Mouse (Mus musculus) macrophage (primary cell): Measurements from ENCODE around the gene Mybpc1. TPM values are rescaled to one million over a fixed set of nuclear protein-coding genes. Genes with fewer than 3 reads are reported as not detected.
"Not testable (repeated sequence)": the region's sequence is repeated elsewhere in the genome, so short reads cannot be mapped to it uniquely, and the experiment has no call there.

Experiments used
- H3K27ac ChIP-seq: fragments of 350-480 bp; formaldehyde crosslinking; 2 replicates; pipeline ENCODE4 v1.9.0; 2021
- H3K36me3 ChIP-seq: fragments of 350-480 bp; formaldehyde crosslinking; 2 replicates; pipeline ENCODE4 v1.9.0; 2021; ENCODE audit errors: inconsistent target
- H3K4me3 ChIP-seq: fragments of 350-480 bp; formaldehyde crosslinking; 2 replicates; pipeline ENCODE4 v1.9.0; 2021; ENCODE audit errors: inconsistent target
- H3K79me2 ChIP-seq: fragments of 350-480 bp; formaldehyde crosslinking; 2 replicates; pipeline ENCODE4 v1.9.0; 2021; ENCODE audit errors: inconsistent target
- WGBS: methylation state at CpG from one replicate; pipeline ENCODE4 v1.1.7; 2026; ENCODE audit warnings: inconsistent platforms; ENCODE audit not compliant: missing documents; 5-methylcytosine and 5-hydroxymethylcytosine counted together
- polyA plus RNA-seq: library from polyadenylated mRNA; stranded (reverse); fragments of 250-400 nt; gene quantifications from 3 replicates; pipeline ENCODE4 v1.2.4, GENCODE M21; 2018; ENCODE audit warnings: inconsistent platforms

Gene Mybpc1
- polyA plus RNA-seq, 1 experiment from 2014 or later: not detected

DNA sequence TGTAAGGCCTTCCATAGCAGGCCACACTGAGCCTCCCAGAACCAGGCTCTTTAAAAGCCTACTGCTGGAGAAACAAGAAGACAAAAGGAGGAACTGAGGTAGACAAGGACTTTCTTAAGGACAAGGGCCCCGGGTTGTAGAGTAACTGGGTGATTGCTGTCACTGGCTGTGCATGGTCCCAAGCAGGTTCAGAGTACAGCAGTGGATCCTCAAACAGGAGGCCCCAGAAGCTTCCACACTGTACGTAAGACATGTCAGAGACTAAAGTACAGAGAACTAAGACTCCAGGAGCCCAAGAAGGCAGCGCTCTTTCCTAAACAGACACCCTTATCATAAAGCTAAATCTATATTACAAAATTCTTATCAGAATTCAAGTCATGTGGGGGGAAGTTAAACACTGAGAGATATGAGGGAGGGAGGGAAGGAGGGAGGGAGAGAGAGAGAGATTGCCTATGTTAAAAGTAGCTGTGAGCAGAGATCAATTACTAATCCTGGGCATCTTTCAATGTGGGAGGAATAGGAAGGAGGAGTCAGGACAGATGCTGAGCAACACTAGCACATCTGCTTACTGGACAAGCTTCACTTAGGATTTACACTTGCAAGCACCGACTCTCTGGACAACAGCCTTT, 109.9 kb downstream of the Mybpc1 start:
- WGBS: 67% methylated on average over 4 of the region's 4 CpGs
- Histone ChIP-seq H3K27ac (no peak overlapping the region), H3K36me3 (no peaks in the 10 kb centered on the region), H3K79me2 (no peaks in the 10 kb centered on the region), H3K4me3 (no peak overlapping the region)

DNA sequence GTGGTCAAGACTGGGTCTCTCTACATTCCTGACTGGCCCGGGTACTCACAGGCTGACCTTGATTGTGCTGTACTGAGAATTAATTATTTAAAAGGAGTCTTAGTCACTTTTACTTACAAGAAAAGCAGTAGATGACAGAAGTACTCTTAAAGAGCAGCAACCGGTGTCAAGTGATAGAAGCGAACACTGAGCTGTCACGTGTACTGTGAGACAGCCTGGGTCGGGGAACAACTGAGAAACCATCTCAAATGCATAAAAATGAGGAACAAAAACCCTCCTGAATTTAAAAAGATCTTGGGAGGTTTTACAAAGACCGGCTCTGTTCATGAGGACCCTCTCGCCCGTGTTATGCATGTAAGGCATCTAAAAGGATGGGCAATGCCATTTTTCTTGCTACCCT, 112.3 kb downstream of the Mybpc1 start:
- Histone ChIP-seq H3K79me2 (no peaks in the 10 kb centered on the region), H3K27ac (no peak overlapping the region), H3K36me3 (no peaks in the 10 kb centered on the region), H3K4me3 (no peak overlapping the region)
- WGBS: 37% methylated on average over 8 of the region's 8 CpGs

DNA sequence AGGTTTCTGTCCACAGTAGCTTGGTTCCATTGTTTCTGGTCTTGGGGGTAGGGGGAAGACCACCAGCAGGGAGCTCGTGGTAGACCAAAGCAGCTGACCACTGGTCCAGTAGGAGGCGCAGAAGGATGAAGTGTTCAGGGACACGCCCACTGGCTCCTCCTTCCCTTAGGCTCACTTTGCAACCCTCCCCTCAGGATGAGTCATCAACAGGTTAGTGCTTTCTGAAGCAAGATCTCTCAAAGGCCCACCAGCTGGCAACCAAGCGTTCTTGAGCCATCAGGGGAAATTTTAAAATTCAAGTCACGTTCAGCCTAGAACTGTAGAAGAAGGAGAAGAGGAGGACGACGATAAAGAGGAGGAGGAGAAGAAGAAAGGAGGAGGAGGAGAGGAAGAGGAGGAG, 113.3 kb downstream of the Mybpc1 start:
- no peaks in the 10 kb centered on the region for H3K79me2 ChIP-seq
- no peak overlapping the region for H3K4me3 ChIP-seq
- WGBS: 74% methylated on average over 7 of the region's 7 CpGs
- H3K27ac ChIP-seq: no peak overlapping the region
- H3K36me3 ChIP-seq: no peaks in the 10 kb centered on the region

DNA sequence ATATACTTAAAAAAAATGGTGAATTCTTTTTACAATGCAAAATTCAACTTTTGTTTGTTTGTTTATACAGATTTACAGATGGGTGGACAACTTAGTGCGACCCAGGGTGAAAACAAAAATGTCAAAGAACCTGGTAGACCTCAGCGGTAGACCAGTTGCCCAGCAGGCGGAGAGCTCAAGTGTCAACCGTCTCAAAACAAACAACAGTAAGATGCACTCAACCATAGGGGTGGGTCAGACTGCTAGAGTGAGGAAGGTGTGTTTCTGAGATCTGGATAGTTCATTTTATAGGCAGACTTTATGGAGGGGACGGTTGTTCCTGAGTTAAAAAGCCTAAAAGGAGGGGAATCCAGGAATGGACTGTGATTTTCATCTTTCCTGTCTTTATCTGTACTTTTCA, 116.3 kb downstream of the Mybpc1 start:
- no peaks in the 10 kb centered on the region for H3K36me3 ChIP-seq
- H3K27ac ChIP-seq: no peak overlapping the region
- WGBS: 94% methylated on average over 5 of the region's 5 CpGs
- H3K79me2 ChIP-seq: no peaks in the 10 kb centered on the region
- H3K4me3 ChIP-seq: no peak overlapping the region

DNA sequence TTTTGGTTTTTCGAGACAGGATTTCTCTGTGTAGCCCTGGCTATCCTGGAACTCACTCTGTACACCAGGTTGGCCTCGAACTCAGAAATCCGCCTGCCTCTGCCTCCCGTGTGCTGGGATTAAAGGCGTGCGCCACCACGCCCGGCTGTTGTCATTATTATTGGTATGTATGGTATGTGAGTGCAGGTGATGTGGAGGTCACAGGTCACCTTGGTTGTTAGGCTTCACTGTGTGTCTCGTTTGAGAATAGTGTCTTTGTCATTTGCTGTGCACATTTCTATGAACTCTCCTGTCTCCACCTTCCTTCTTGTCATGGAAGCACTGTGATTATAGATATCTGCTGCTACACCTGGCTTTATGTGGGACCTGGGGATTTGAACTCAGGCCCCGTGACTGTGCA, 122.1 kb downstream of the Mybpc1 start:
- H3K79me2 ChIP-seq, H3K4me3 ChIP-seq, H3K27ac ChIP-seq, H3K36me3 ChIP-seq: not testable (repeated sequence)
- 92% methylated on average over 10 of the region's 10 CpGs for WGBS

Other genes with a start within 250 kb of the Mybpc1 start
- gene Dram1, start 226.1 kb downstream of the Mybpc1 start, polyA plus RNA-seq: 15.4 to 26.6 TPM (median 23.8 TPM) in 3 replicates
- 34.0 to 83.1 TPM (median 76.6 TPM) in 3 replicates for gene Gnptab, start 226.0 kb downstream of the Mybpc1 start, polyA plus RNA-seq
- not detected in 3 replicates for gene Sycp3, start 145.6 kb downstream of the Mybpc1 start, polyA plus RNA-seq
- 14.8 to 29.0 TPM (median 19.6 TPM) in 3 replicates for gene Chpt1, start 101.1 kb downstream of the Mybpc1 start, polyA plus RNA-seq
- gene Spic, start 79.9 kb upstream of the Mybpc1 start, polyA plus RNA-seq: 3.8 to 31.2 TPM (median 11.1 TPM) in 3 replicates
- gene Arl1, start 125.7 kb upstream of the Mybpc1 start, polyA plus RNA-seq: 107 to 119 TPM (median 109 TPM) in 3 replicates
- 6.6 to 23.2 TPM (median 9.2 TPM) in 3 replicates for gene Utp20, start 221.7 kb upstream of the Mybpc1 start, polyA plus RNA-seq